Comparison of ENCODE assay signal across 27 mouse cellular contexts in the genomic region with DNA sequence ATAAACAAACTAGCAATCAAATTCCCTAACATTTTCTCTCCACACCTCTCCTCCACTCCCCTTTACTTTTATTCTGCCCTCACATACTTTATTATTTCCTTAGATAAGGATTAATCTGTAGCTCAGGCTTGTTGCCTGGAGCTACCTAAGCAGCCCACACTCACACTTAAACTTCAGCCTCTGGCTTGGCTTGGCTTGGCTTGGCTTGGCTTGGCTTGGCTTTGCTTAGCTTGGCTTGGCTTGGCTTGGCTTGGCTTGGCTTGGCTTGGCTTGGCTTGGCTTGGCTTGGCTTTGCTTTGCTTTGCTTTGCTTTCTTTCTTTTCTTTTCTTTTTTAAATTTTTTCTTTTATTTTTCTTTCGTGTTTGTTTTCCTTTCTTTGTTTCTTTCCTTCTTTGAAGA.
DNase-seq lines count a peak whose midpoint lies in the region; ATAC-seq and TF ChIP-seq lines count a peak whose summit lies in the region.
"Had no signal": no experiment of that assay in that cellular context is flagged by ENCODE, and none has a peak within 500 bp of the region (broad histone marks: within the 10 kb centered on the region; RNA-seq: fewer than 3 reads in every experiment).

No protein-coding gene starts in this region.

- TF ChIP-seq CTCF in heart, adult 2 months (IDR thresholded peaks at IDR 0.05) = no peak
- no peak for TF ChIP-seq CTCF in cerebellum, adult 2 months (IDR thresholded peaks at IDR 0.05; ENCODE audit: borderline replicate concordance, insufficient read depth, low read depth, low read length)
- no peak for TF ChIP-seq CTCF in gastrocnemius, adult 2 months (IDR thresholded peaks at IDR 0.05)

- TF ChIP-seq POLR2A in heart, adult 2 months (IDR thresholded peaks at IDR 0.05; ENCODE audit: insufficient read depth, low read depth, low read length) = no peak
- no peak for TF ChIP-seq POLR2A in cerebellum, adult 2 months (IDR thresholded peaks at IDR 0.05; ENCODE audit: borderline replicate concordance, insufficient read depth, low read length)

- no peak overlapping the region for H3K4me3 ChIP-seq in heart, adult 2 months
- H3K4me3 ChIP-seq in heart, embryonic 12.5 days = no peak overlapping the region
- no peak overlapping the region for H3K4me3 ChIP-seq in cerebellum, adult 2 months (replicated peaks; ENCODE audit: insufficient read depth, low read depth, low read length)
- H3K4me3 ChIP-seq in gastrocnemius, adult 2 months = no peak overlapping the region
- H3K4me3 ChIP-seq: embryonic facial prominence, embryonic 10.5 days; embryonic facial prominence, embryonic 15.5 days; forebrain, embryonic 12.5 days; limb, embryonic 12.5 days; liver, embryonic 15.5 days; stomach, embryonic 15.5 days had no signal

- no peak overlapping the region for H3K9ac ChIP-seq in heart, adult 2 months (ENCODE audit: low read depth, low read length)
- no peak overlapping the region for H3K9ac ChIP-seq in heart, embryonic 12.5 days
- H3K9ac ChIP-seq: embryonic facial prominence, embryonic 15.5 days; forebrain, embryonic 12.5 days; hindbrain, embryonic 14.5 days; limb, embryonic 12.5 days; liver, embryonic 15.5 days; lung, embryonic 14.5 days; stomach, embryonic 15.5 days had no signal

- no peaks in the 10 kb centered on the region for H3K79me2 ChIP-seq in heart, adult 2 months (replicated peaks; ENCODE audit: control insufficient read depth, insufficient read depth, low read length)

- no peaks in the 10 kb centered on the region for H3K27me3 ChIP-seq in heart, adult 2 months (ENCODE audit: control insufficient read depth, insufficient read depth, low read length)
- H3K27me3 ChIP-seq in heart, embryonic 12.5 days (replicated peaks) = no peaks in the 10 kb centered on the region
- H3K27me3 ChIP-seq in cerebellum, adult 2 months (ENCODE audit: control insufficient read depth, insufficient read depth, low read length) = no peaks in the 10 kb centered on the region
- H3K27me3 ChIP-seq: embryonic facial prominence, embryonic 15.5 days; forebrain, embryonic 12.5 days; limb, embryonic 12.5 days; liver, embryonic 15.5 days; Patski; stomach, embryonic 15.5 days had no signal

- WGBS in heart, adult 2 months = 56% methylated on average over 1 of the region's 1 CpGs
- WGBS in heart, embryonic 12.5 days = 68% methylated on average over 1 of the region's 1 CpGs
- 19% methylated on average over 1 of the region's 1 CpGs for WGBS in cerebellum, adult 2 months

- H3K4me2 ChIP-seq in heart, embryonic 12.5 days = no peak overlapping the region
- H3K4me2 ChIP-seq: embryonic facial prominence, embryonic 15.5 days; forebrain, embryonic 12.5 days; hindbrain, embryonic 14.5 days; limb, embryonic 12.5 days; liver, embryonic 15.5 days; lung, embryonic 14.5 days; midbrain, embryonic 11.5 days; stomach, embryonic 15.5 days had no signal

- TF ChIP-seq EP300 in heart, adult 2 months (IDR thresholded peaks at IDR 0.05; ENCODE audit: insufficient read depth, low read depth, low read length) = no peak

- no peak overlapping the region for H3K27ac ChIP-seq in heart, adult 2 months
- H3K27ac ChIP-seq in heart, embryonic 12.5 days (ENCODE audit: poor library complexity, severe bottlenecking) = no peak overlapping the region
- no peak overlapping the region for H3K27ac ChIP-seq in cerebellum, adult 2 months (ENCODE audit: insufficient read depth, low read length)
- H3K27ac ChIP-seq in gastrocnemius, adult 2 months = no peak overlapping the region
- H3K27ac ChIP-seq: embryonic facial prominence, embryonic 10.5 days; embryonic facial prominence, embryonic 15.5 days; forebrain, embryonic 12.5 days; hindbrain, embryonic 14.5 days; limb, embryonic 12.5 days; liver, embryonic 15.5 days; stomach, embryonic 15.5 days had no signal

- intact Hi-C loops in heart, adult 2 months (cut with DNase I) = no loop called here
- intact Hi-C loops in gastrocnemius, adult 2 months (cut with DNase I) = no loop called here

- ATAC-seq in heart, embryonic 12.5 days (ENCODE audit: insufficient number of reproducible peaks, low FRiP score) = no peak
- ATAC-seq: intestine, postnatal 0 days; midbrain, embryonic 16.5 days; Patski had no signal

- H3K36me3 ChIP-seq in heart, adult 2 months (ENCODE audit: control insufficient read depth, insufficient read depth, low read length) = no peaks in the 10 kb centered on the region
- no peaks in the 10 kb centered on the region for H3K36me3 ChIP-seq in heart, embryonic 12.5 days
- H3K36me3 ChIP-seq: embryonic facial prominence, embryonic 10.5 days; embryonic facial prominence, embryonic 15.5 days; forebrain, embryonic 12.5 days; limb, embryonic 12.5 days; liver, embryonic 15.5 days; stomach, embryonic 15.5 days had no signal

- no peaks in the 10 kb centered on the region for H3K9me3 ChIP-seq in heart, embryonic 12.5 days (replicated peaks)
- H3K9me3 ChIP-seq: embryonic facial prominence, embryonic 10.5 days; embryonic facial prominence, embryonic 15.5 days; forebrain, embryonic 12.5 days; limb, embryonic 12.5 days; liver, embryonic 15.5 days; stomach, embryonic 15.5 days had no signal

- no peaks in the 10 kb centered on the region for H3K4me1 ChIP-seq in heart, adult 2 months (ENCODE audit: control insufficient read depth, insufficient read depth, low read length)
- H3K4me1 ChIP-seq in heart, embryonic 12.5 days (replicated peaks) = no peaks in the 10 kb centered on the region
- peaks cover 11% of the 10 kb centered on the region for H3K4me1 ChIP-seq in cerebellum, adult 2 months (ENCODE audit: control insufficient read depth, insufficient read depth, low read length)
- H3K4me1 ChIP-seq: embryonic facial prominence, embryonic 15.5 days; limb, embryonic 12.5 days; liver, embryonic 15.5 days; stomach, embryonic 15.5 days had no signal

- peak; percentile 13 to 24 for DNase-seq in heart, adult 2 months
- peak; percentile 56 for DNase-seq in brain, adult 2 months (ENCODE audit: low read depth, low spot score)
- peak; percentile 53 to 67 for DNase-seq in cerebellum, adult 2 months
- peak; percentile 63 to 69 for DNase-seq in cerebellum, postnatal 14 days
- DNase-seq in gastrocnemius, adult 2 months = no peak
- DNase-seq in layer of hippocampus, adult 9-10 months (ENCODE audit: low spot score) = no peak
- DNase-seq in lung, postnatal 10 days = no peak
- DNase-seq: adrenal gland, postnatal 14 days; gastrocnemius, postnatal 14 days; kidney, adult 9 months; kidney, postnatal 10 days; layer of hippocampus, adult 9-11 months; lung, embryonic 14.5 days; right cerebral cortex, postnatal 25 days; thymus, postnatal 25 days had no signal

Comparison
In these comparisons a context has a peak if more than half of its experiments do, and no peak if none do; other contexts are left out.
1. DNase-seq: peak in heart, adult 2 months (2 of 2), brain, adult 2 months (single experiment), cerebellum, adult 2 months (2 of 2) and cerebellum, postnatal 14 days (2 of 2); none in gastrocnemius, adult 2 months (single experiment), layer of hippocampus, adult 9-10 months (single experiment) and lung, postnatal 10 days (single experiment).